Mouse (Mus musculus) lung, adult 2 months (tissue): Measurements from ENCODE around the gene Lmna.

ENCODE experiments used
- CTCF ChIP-seq: fragments of 200-500 bp; IDR thresholded peaks from 2 replicates; pipeline ENCODE4 v1.5.1; 2011; ENCODE audit warnings: mild to moderate bottlenecking, low read length, control low read depth; ENCODE audit not compliant: insufficient read depth
- POLR2A ChIP-seq: fragments of 200-500 bp; IDR thresholded peaks from 2 replicates; pipeline ENCODE4 v1.6.1; 2011; ENCODE audit warnings: low read depth, mild to moderate bottlenecking, control low read depth, low read length, borderline replicate concordance; ENCODE audit errors: extremely low read depth

- no peak for TF ChIP-seq CTCF
- no peak for TF ChIP-seq POLR2A
Measured at GRCm38 (mm10) chr3:88458778-88459219, 51.0 kb downstream of the Lmna start.
